Mouse (Mus musculus) CH12.LX (cell line): Measurements from ENCODE around the gene Cacna1i. TPM values are rescaled to one million over a fixed set of nuclear protein-coding genes. Genes with fewer than 3 reads are reported as not detected.
A peak's percentile ranks its signal among the peaks of the same experiment; 100 is the strongest.

Experiments used
- DNase-seq: peaks from one replicate; pipeline ENCODE4 v3.0.0-alpha.2; 2013; ENCODE audit errors: extremely low read depth
- H3K27ac ChIP-seq: 2 replicates; pipeline ENCODE4 v1.5.1; 2012; ENCODE audit warnings: low read depth, mild to moderate bottlenecking, control low read depth, moderate library complexity; ENCODE audit not compliant: insufficient read depth
- H3K27me3 ChIP-seq: replicated peaks from 2 replicates; pipeline ENCODE3; 2012; ENCODE audit warnings: inconsistent platforms
- H3K36me3 ChIP-seq, 2 experiments: replicated peaks in 1 of 2; 2 replicates each; pipeline versions ENCODE3 to v1.6.1; 2012; ENCODE audit warnings: inconsistent platforms in 1 of 2, low read length in 1 of 2, mild to moderate bottlenecking in 1 of 2, mixed read lengths in 1 of 2, moderate library complexity in 1 of 2; ENCODE audit not compliant: control insufficient read depth in 1 of 2, insufficient read depth in 1 of 2
- H3K4me1 ChIP-seq, 2 experiments: 2 replicates each; pipeline ENCODE4 v1.6.1; 2012; ENCODE audit warnings: inconsistent platforms in 1 of 2, moderate library complexity in 1 of 2; ENCODE audit not compliant: insufficient read depth in 2 of 2, control insufficient read depth in 1 of 2
- H3K4me2 ChIP-seq: 2 replicates; pipeline ENCODE4 v1.6.1; 2012; ENCODE audit warnings: low read depth, mild to moderate bottlenecking, control low read depth; ENCODE audit not compliant: poor library complexity, insufficient read depth, severe bottlenecking
- H3K4me3 ChIP-seq, 3 experiments: fragments of 150-350 bp in 1 of 3; sonication (generic) in 1 of 3; replicated peaks in 1 of 3; 2 replicates each; pipeline versions ENCODE3 to v1.5.1; 2011 to 2012; ENCODE audit warnings: low read depth in 2 of 3, low read length in 2 of 3, mild to moderate bottlenecking in 2 of 3, moderate library complexity in 2 of 3, control low read depth in 1 of 3, improper control_type of control experiment in 1 of 3, inconsistent platforms in 1 of 3, mixed read lengths in 1 of 3; ENCODE audit not compliant: poor library complexity in 1 of 3
- H3K79me2 ChIP-seq: replicated peaks from 2 replicates; pipeline ENCODE4 v1.6.1; 2012; ENCODE audit warnings: mild to moderate bottlenecking, moderate library complexity; ENCODE audit not compliant: control insufficient read depth, poor library complexity, insufficient read depth, severe bottlenecking; ENCODE audit errors: extremely low read depth
- H3K9ac ChIP-seq: 2 replicates; pipeline ENCODE4 v1.6.1; 2012; ENCODE audit warnings: low read depth, mild to moderate bottlenecking, control low read depth, moderate library complexity; ENCODE audit not compliant: insufficient read depth
- H3K9me3 ChIP-seq: replicated peaks from 2 replicates; pipeline ENCODE3; 2012; ENCODE audit warnings: low read length, inconsistent platforms, mixed read lengths
- BHLHE40 ChIP-seq: IDR thresholded peaks from 2 replicates; pipeline ENCODE4 v1.6.1; 2011; ENCODE audit warnings: mild to moderate bottlenecking, low read depth, low read length, improper control_type of control experiment
- CHD1 ChIP-seq: IDR thresholded peaks from 2 replicates; pipeline ENCODE4 v1.6.1; 2012; ENCODE audit warnings: low read depth, low read length, improper control_type of control experiment, inconsistent platforms
- CHD2 ChIP-seq: IDR thresholded peaks from 2 replicates; pipeline ENCODE4 v1.6.1; 2011; ENCODE audit warnings: low read length, improper control_type of control experiment
- CTCF ChIP-seq, 2 experiments: IDR thresholded peaks in 1 of 2; conservative IDR thresholded peaks in 1 of 2; 2 replicates each; pipeline ENCODE4 v1.5.1; 2011 to 2012; ENCODE audit warnings: low read depth in 2 of 2, low read length in 2 of 2, improper control_type of control experiment in 1 of 2, inconsistent platforms in 1 of 2, mild to moderate bottlenecking in 1 of 2, moderate library complexity in 1 of 2
- E2F4 ChIP-seq: IDR thresholded peaks from 2 replicates; pipeline ENCODE4 v1.6.1; 2011; ENCODE audit warnings: low read depth, low read length, improper control_type of control experiment; ENCODE audit not compliant: insufficient replicate concordance
- ELF1 ChIP-seq: IDR thresholded peaks from 2 replicates; pipeline ENCODE4 v1.6.1; 2014; ENCODE audit warnings: low read depth, mild to moderate bottlenecking, inconsistent platforms, low read length, improper control_type of control experiment
- ETS1 ChIP-seq: conservative IDR thresholded peaks from 2 replicates; pipeline ENCODE4 v1.6.1; 2012; ENCODE audit warnings: low read depth, mild to moderate bottlenecking, inconsistent platforms, low read length, improper control_type of control experiment, moderate library complexity
- GABPA ChIP-seq: IDR thresholded peaks from 2 replicates; pipeline ENCODE4 v1.6.1; 2012; ENCODE audit warnings: low read depth, low read length, improper control_type of control experiment, inconsistent platforms; ENCODE audit not compliant: insufficient replicate concordance
- HCFC1 ChIP-seq: IDR thresholded peaks from 2 replicates; pipeline ENCODE4 v1.6.1; 2012; ENCODE audit warnings: low read depth, mild to moderate bottlenecking, inconsistent platforms, low read length, improper control_type of control experiment
- IRF4 ChIP-seq: IDR thresholded peaks from 2 replicates; pipeline ENCODE4 v1.6.1; 2014; ENCODE audit warnings: low read depth, mild to moderate bottlenecking, inconsistent platforms, low read length, improper control_type of control experiment
- JUND ChIP-seq: conservative IDR thresholded peaks from 2 replicates; pipeline ENCODE4 v1.6.1; 2011; ENCODE audit warnings: low read depth, low read length, improper control_type of control experiment
- MAFK ChIP-seq: IDR thresholded peaks from 2 replicates; pipeline ENCODE4 v1.6.1; 2011; ENCODE audit warnings: low read length, improper control_type of control experiment; ENCODE audit not compliant: insufficient replicate concordance
- MAX ChIP-seq: IDR thresholded peaks from 2 replicates; pipeline ENCODE4 v1.6.1; 2011; ENCODE audit warnings: low read length, improper control_type of control experiment
- MAZ ChIP-seq: IDR thresholded peaks from 2 replicates; pipeline ENCODE4 v1.6.1; 2012; ENCODE audit warnings: low read depth, mild to moderate bottlenecking, inconsistent platforms, low read length, improper control_type of control experiment, moderate library complexity
- MEF2A ChIP-seq: IDR thresholded peaks from 2 replicates; pipeline ENCODE4 v1.6.1; 2014; ENCODE audit warnings: low read depth, mild to moderate bottlenecking, inconsistent platforms, low read length, improper control_type of control experiment, borderline replicate concordance
- MXI1 ChIP-seq: IDR thresholded peaks from 2 replicates; pipeline ENCODE4 v1.6.1; 2011; ENCODE audit warnings: mild to moderate bottlenecking, low read depth, low read length, improper control_type of control experiment
- MYC ChIP-seq: IDR thresholded peaks from 2 replicates; pipeline ENCODE4 v1.6.1; 2011; ENCODE audit warnings: low read depth, mild to moderate bottlenecking, improper control_type of control experiment, low read length
- NELFE ChIP-seq: IDR thresholded peaks from 2 replicates; pipeline ENCODE4 v1.6.1; 2011; ENCODE audit warnings: low read depth, low read length, improper control_type of control experiment
- NRF1 ChIP-seq: IDR thresholded peaks from 2 replicates; pipeline ENCODE4 v1.6.1; 2014; ENCODE audit warnings: low read depth, mild to moderate bottlenecking, inconsistent platforms, low read length, improper control_type of control experiment, moderate library complexity
- PAX5 ChIP-seq: IDR thresholded peaks from 2 replicates; pipeline ENCODE4 v1.6.1; 2012; ENCODE audit warnings: low read length, inconsistent platforms, mixed read lengths
- POLR2AphosphoS2 ChIP-seq: IDR thresholded peaks from 2 replicates; pipeline ENCODE4 v1.6.1; 2011; ENCODE audit warnings: low read depth, low read length, improper control_type of control experiment
- RAD21 ChIP-seq: IDR thresholded peaks from 2 replicates; pipeline ENCODE4 v1.6.1; 2011; ENCODE audit warnings: low read depth, mild to moderate bottlenecking, low read length, improper control_type of control experiment, moderate library complexity
- RCOR1 ChIP-seq: conservative IDR thresholded peaks from 2 replicates; pipeline ENCODE4 v1.6.1; 2012; ENCODE audit warnings: low read depth, mild to moderate bottlenecking, inconsistent platforms, low read length, improper control_type of control experiment
- SMC3 ChIP-seq: IDR thresholded peaks from 2 replicates; pipeline ENCODE4 v1.6.1; 2011; ENCODE audit warnings: low read depth, low read length, improper control_type of control experiment
- TBP ChIP-seq: conservative IDR thresholded peaks from 2 replicates; pipeline ENCODE4 v1.6.1; 2011; ENCODE audit warnings: low read depth, low read length, improper control_type of control experiment
- TCF12 ChIP-seq: IDR thresholded peaks from 2 replicates; pipeline ENCODE4 v1.6.1; 2014; ENCODE audit warnings: low read depth, mild to moderate bottlenecking, inconsistent platforms, low read length, improper control_type of control experiment
- UBTF ChIP-seq: IDR thresholded peaks from 2 replicates; pipeline ENCODE4 v1.6.1; 2012; ENCODE audit warnings: low read depth, mild to moderate bottlenecking, inconsistent platforms, low read length, improper control_type of control experiment, moderate library complexity
- USF1 ChIP-seq: IDR thresholded peaks from 2 replicates; pipeline ENCODE4 v1.6.1; 2014; ENCODE audit warnings: low read depth, mild to moderate bottlenecking, inconsistent platforms, low read length, improper control_type of control experiment
- ZC3H11A ChIP-seq: IDR thresholded peaks from 2 replicates; pipeline ENCODE4 v1.6.1; 2012; ENCODE audit warnings: low read depth, mild to moderate bottlenecking, inconsistent platforms, low read length, improper control_type of control experiment
- ZMIZ1 ChIP-seq: IDR thresholded peaks from 2 replicates; pipeline ENCODE4 v1.6.1; 2012; ENCODE audit warnings: low read depth, mild to moderate bottlenecking, inconsistent platforms, low read length, improper control_type of control experiment
- dilution Hi-C: fragments of 300-500 bp; cut with MboI; formaldehyde crosslinking; loops from 2 replicates; pipeline ENCODE4 v1.14.3; 2020; ENCODE audit warnings: low sequenced_read_pairs; ENCODE audit not compliant: extremely low pct_unique_long_range_greater_than_20kb, extremely low pct_ligation_motif_present
- in situ Hi-C: fragments of 300-500 bp; cut with MboI; formaldehyde crosslinking; loops from 3 replicates; pipeline ENCODE4 v1.14.3; 2019; ENCODE audit warnings: low sequenced_read_pairs, low pct_ligation_motif_present, low pct_unique_long_range_greater_than_20kb, mixed read lengths
- polyA plus RNA-seq: library from polyadenylated mRNA; unstranded; fragments of >175 nt; gene quantifications from 2 replicates; pipeline ENCODE4 v1.2.1, GENCODE M21; 2012; ENCODE audit warnings: low read depth; ENCODE audit not compliant: insufficient read length
- total RNA-seq, 2 experiments: library from RNA; depleted of rRNA; stranded (reverse); fragments of 300-350 nt in 1 of 2; fragments of >200 nt in 1 of 2; gene quantifications; 2 replicates each; pipeline ENCODE4 v1.2.3; 2012 to 2014

The Cacna1i gene
- total and polyA plus RNA-seq, 3 experiments, result under 0.01 TPM; not detected in 2

GRCm38 (mm10) chr15:80260677-80261076 lies 26.4 kb upstream of the Cacna1i start:
- dilution Hi-C loops (no loop called here), in situ Hi-C loops (loop anchor here (10.0 to 25.0 kb wide), 2 partner anchors 374 to 702 kb away; no protein-coding TSS in a partner anchor)
- Histone ChIP-seq H3K27me3 (no peaks in the 10 kb centered on the region), H3K27ac (no peak overlapping the region), H3K4me3 (no peak overlapping the region), H3K9me3 (no peaks in the 10 kb centered on the region), H3K4me2 (no peak overlapping the region), H3K36me3 (peaks cover 47 to 68% of the 10 kb centered on the region in 2 experiments), H3K4me1 (peaks cover 15 to 42% of the 10 kb centered on the region in 2 experiments), H3K9ac (no peak overlapping the region), H3K79me2 (peaks cover 31% of the 10 kb centered on the region)
- TF ChIP-seq TCF12, result no peak
- TF ChIP-seq GABPA, result no peak
- TF ChIP-seq PAX5, result no peak
- no peak for TF ChIP-seq UBTF
- no peak for TF ChIP-seq POLR2AphosphoS2
- TF ChIP-seq BHLHE40, result no peak
- TF ChIP-seq MAZ, result no peak
- no peak for TF ChIP-seq ETS1
- TF ChIP-seq MAFK, result no peak
- TF ChIP-seq MYC, result peak; percentile 62; the same call in 1 of the 2 replicates
- TF ChIP-seq ZC3H11A, result no peak
- TF ChIP-seq CHD1, result no peak
- TF ChIP-seq CTCF (conservative IDR thresholded peaks at IDR 0.05 in 1 of 2, IDR thresholded peaks at IDR 0.05 in 1 of 2; ENCODE audit: low read depth in 2 of 2, low read length in 2 of 2), result peak; percentile 90 to 96
- TF ChIP-seq E2F4, result no peak
- no peak for TF ChIP-seq ELF1
- TF ChIP-seq HCFC1, result no peak
- TF ChIP-seq TBP, result no peak
- TF ChIP-seq MXI1, result no peak
- no peak for TF ChIP-seq JUND
- no peak for TF ChIP-seq NRF1
- no peak for TF ChIP-seq CHD2
- TF ChIP-seq ZMIZ1, result no peak
- TF ChIP-seq IRF4, result no peak
- TF ChIP-seq NELFE, result peak; percentile 22; the same call in 1 of the 2 replicates
- peak; percentile 70 for TF ChIP-seq RAD21
- TF ChIP-seq MAX, result 0 out of 2 replicates have a peak, but pooled peaks have one; percentile 35
- TF ChIP-seq RCOR1, result no peak
- no peak for TF ChIP-seq MEF2A
- TF ChIP-seq USF1, result no peak
- peak; percentile 73 for TF ChIP-seq SMC3
- DNase-seq, result peak; percentile 69
